Mouse (Mus musculus) megakaryocyte, embryonic 14.5 days (primary cell): Measurements from ENCODE around the gene Fuca2.

Experiments
- FLI1 ChIP-seq: IDR thresholded peaks from 2 replicates; pipeline ENCODE4 v1.6.1; 2012; ENCODE audit warnings: low read length, inconsistent platforms, mixed read lengths
- GATA1 ChIP-seq: IDR thresholded peaks from 3 replicates; pipeline ENCODE4 v1.6.1; 2012; ENCODE audit warnings: mixed read lengths, low read length, inconsistent platforms, borderline replicate concordance

GRCm38 (mm10) chr10:13466925-13467324 is 32.4 kb upstream of the Fuca2 start:
- TF ChIP-seq GATA1 (no peak), FLI1 (no peak)
